Mouse (Mus musculus): ENCODE data around the gene Ndn. TPM values are rescaled to one million over a fixed set of nuclear protein-coding genes. Genes with fewer than 3 reads are reported as not detected.
A peak's percentile ranks its signal among the peaks of the same experiment; 100 is the strongest.

Ndn gene
- polyA plus RNA-seq (2012; rRNA removed), result 1.8 and 2.1 TPM in 2 replicates

DNA sequence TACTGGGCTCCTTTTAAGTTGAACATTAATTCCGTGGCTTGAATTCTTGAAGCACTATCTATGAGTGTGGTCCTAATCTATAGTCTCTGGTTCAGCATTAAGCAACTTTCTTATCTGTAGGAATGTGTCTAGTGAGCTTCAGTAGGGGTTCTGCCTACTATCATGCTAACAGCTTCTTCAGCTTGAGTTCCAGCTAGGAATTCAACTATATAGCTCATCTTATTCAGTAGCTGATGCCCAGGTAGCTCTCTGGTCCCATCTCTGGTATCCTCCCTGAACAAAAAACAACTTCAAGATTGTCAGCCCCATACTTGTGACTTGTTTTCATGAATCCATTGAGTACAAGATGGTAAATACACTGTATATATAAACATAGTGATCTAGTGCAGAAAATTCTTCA is at the start of gene Ndn:
Gene Ndn (plus strand): TSS at position 301 of the 400 bp plus-strand sequence.
- WGBS, result 31% methylated on average over 1 of the region's 1 CpGs
- H3K4me3 ChIP-seq (ENCODE audit: low read depth, low read length), result no peak within 1 kb of the TSS
- no peaks in the 10 kb centered on the region for H3K36me3 ChIP-seq (ENCODE audit: control insufficient read depth, insufficient read depth, low read length)
- no peaks in the 10 kb centered on the region for H3K4me1 ChIP-seq (ENCODE audit: control insufficient read depth, insufficient read depth, insufficient read length, low read length)
- no peak within 1 kb of the TSS for H3K27ac ChIP-seq (ENCODE audit: insufficient read depth, low read depth, low read length)
- no peak for TF ChIP-seq POLR2A (IDR thresholded peaks at IDR 0.05; ENCODE audit: low read depth, low read length)
- no peak for TF ChIP-seq CTCF (IDR thresholded peaks at IDR 0.05; ENCODE audit: extremely low read depth, insufficient read length, insufficient replicate concordance, low read depth, low read length)
- H3K27me3 ChIP-seq (ENCODE audit: control insufficient read depth, insufficient read depth, low read length), result no peaks in the 10 kb centered on the region

- TF ChIP-seq POLR2A (IDR thresholded peaks at IDR 0.05; ENCODE audit: low read depth, low read length), result no peak
- no peak for TF ChIP-seq CTCF (IDR thresholded peaks at IDR 0.05; ENCODE audit: extremely low read depth, insufficient read length, insufficient replicate concordance, low read depth, low read length)
- Histone ChIP-seq H3K27me3 (ENCODE audit: control insufficient read depth, insufficient read depth, low read length) (no peaks in the 10 kb centered on the region), H3K27ac (ENCODE audit: insufficient read depth, low read depth, low read length) (no peak overlapping the region), H3K36me3 (ENCODE audit: control insufficient read depth, insufficient read depth, low read length) (no peaks in the 10 kb centered on the region), H3K4me3 (ENCODE audit: low read depth, low read length) (no peak overlapping the region), H3K4me1 (ENCODE audit: control insufficient read depth, insufficient read depth, insufficient read length, low read length) (no peaks in the 10 kb centered on the region)
- 88% methylated on average over 3 of the region's 3 CpGs for WGBS
These were observed 43.9 kb upstream of the Ndn start for GRCm38 (mm10) chr7:62302451-62302850.

DNA sequence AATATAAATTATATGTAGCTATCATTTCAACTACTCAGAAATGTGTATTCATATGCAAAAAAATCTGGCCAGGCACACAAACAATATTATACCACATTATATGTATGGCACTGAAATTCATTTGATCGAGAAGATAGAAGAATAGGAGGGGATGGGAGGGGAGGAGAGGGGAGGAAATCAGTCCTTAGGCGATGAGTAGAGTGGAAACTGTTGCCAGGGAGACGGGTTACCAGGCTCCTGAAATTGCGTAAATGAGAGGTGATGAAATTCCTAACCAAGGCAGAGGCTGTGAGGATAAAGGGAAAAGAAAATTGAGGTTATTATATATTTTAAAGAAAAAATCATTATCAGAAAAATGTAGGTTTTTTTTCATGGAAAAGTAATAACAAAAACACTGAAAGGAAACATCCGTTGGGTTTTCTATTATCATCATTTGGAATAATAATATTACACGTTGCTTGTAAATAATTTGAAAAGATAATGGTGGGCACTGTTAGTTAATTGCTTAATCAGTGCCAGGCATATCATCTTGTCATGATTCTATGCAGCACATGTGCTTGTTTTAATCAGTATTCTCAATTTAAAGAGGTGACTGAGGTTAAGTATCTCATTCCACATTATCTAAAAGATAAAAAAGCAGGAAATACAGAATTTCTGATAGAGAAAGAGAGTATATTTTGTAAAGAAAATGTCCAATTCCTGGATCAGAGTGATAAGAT is 39.3 kb upstream of the Ndn start:
- Histone ChIP-seq H3K4me3 (ENCODE audit: low read depth, low read length) (no peak overlapping the region), H3K27me3 (ENCODE audit: control insufficient read depth, insufficient read depth, low read length) (no peaks in the 10 kb centered on the region), H3K4me1 (ENCODE audit: control insufficient read depth, insufficient read depth, insufficient read length, low read length) (no peaks in the 10 kb centered on the region), H3K27ac (ENCODE audit: insufficient read depth, low read depth, low read length) (no peak overlapping the region), H3K36me3 (ENCODE audit: control insufficient read depth, insufficient read depth, low read length) (no peaks in the 10 kb centered on the region)
- no peak for TF ChIP-seq CTCF (IDR thresholded peaks at IDR 0.05; ENCODE audit: extremely low read depth, insufficient read length, insufficient replicate concordance, low read depth, low read length)
- TF ChIP-seq POLR2A (IDR thresholded peaks at IDR 0.05; ENCODE audit: low read depth, low read length), result no peak
- 60% methylated on average over 6 of the region's 6 CpGs for WGBS

- Histone ChIP-seq H3K27me3 (ENCODE audit: control insufficient read depth, insufficient read depth, low read length) (no peaks in the 10 kb centered on the region), H3K27ac (ENCODE audit: insufficient read depth, low read depth, low read length) (no peak overlapping the region), H3K4me3 (ENCODE audit: low read depth, low read length) (no peak overlapping the region), H3K4me1 (ENCODE audit: control insufficient read depth, insufficient read depth, insufficient read length, low read length) (no peaks in the 10 kb centered on the region), H3K36me3 (ENCODE audit: control insufficient read depth, insufficient read depth, low read length) (no peaks in the 10 kb centered on the region)
- 57% methylated on average over 5 of the region's 5 CpGs for WGBS
- TF ChIP-seq CTCF (IDR thresholded peaks at IDR 0.05; ENCODE audit: extremely low read depth, insufficient read length, insufficient replicate concordance, low read depth, low read length) (no peak), POLR2A (IDR thresholded peaks at IDR 0.05; ENCODE audit: low read depth, low read length) (no peak)
These were observed 29.6 kb upstream of the Ndn start for GRCm38 (mm10) chr7:62316793-62317192.

DNA sequence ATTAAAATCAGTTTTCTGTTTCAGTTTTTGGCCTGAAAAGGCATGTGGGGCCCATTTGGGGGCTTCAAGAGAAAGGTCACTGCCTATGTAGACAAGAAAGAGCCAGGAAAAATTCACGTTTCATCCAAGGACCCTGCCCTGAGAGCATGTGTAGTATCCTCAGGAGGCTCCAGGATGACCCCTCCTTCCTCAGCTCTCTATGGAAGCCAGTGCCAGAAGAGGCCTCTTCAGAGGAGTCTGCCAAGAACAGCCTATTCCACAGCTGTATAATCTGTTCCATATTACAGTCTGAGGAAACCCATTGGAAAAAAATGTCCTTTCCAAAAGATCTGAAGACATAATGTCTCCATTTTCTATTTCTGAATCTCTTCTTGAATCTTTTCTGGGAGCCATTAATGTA is 958 bp upstream of the Ndn start:
- no peaks in the 10 kb centered on the region for H3K27me3 ChIP-seq (ENCODE audit: control insufficient read depth, insufficient read depth, low read length)
- no peak overlapping the region for H3K4me3 ChIP-seq (ENCODE audit: low read depth, low read length)
- 2% methylated on average over 1 of the region's 1 CpGs for WGBS
- TF ChIP-seq CTCF (IDR thresholded peaks at IDR 0.05; ENCODE audit: extremely low read depth, insufficient read length, insufficient replicate concordance, low read depth, low read length) (no peak), POLR2A (IDR thresholded peaks at IDR 0.05; ENCODE audit: low read depth, low read length) (no peak)
- H3K36me3 ChIP-seq (ENCODE audit: control insufficient read depth, insufficient read depth, low read length), result no peaks in the 10 kb centered on the region
- no peak overlapping the region for H3K27ac ChIP-seq (ENCODE audit: insufficient read depth, low read depth, low read length)
- no peaks in the 10 kb centered on the region for H3K4me1 ChIP-seq (ENCODE audit: control insufficient read depth, insufficient read depth, insufficient read length, low read length)

- Histone ChIP-seq H3K4me3 (ENCODE audit: low read depth, low read length) (peak overlapping the region; percentile 30), H3K4me1 (ENCODE audit: control insufficient read depth, insufficient read depth, insufficient read length, low read length) (no peaks in the 10 kb centered on the region), H3K27ac (ENCODE audit: insufficient read depth, low read depth, low read length) (no peak overlapping the region), H3K36me3 (ENCODE audit: control insufficient read depth, insufficient read depth, low read length) (no peaks in the 10 kb centered on the region), H3K27me3 (ENCODE audit: control insufficient read depth, insufficient read depth, low read length) (no peaks in the 10 kb centered on the region)
- 18% methylated on average over 42 of the region's 42 CpGs for WGBS
- TF ChIP-seq POLR2A (IDR thresholded peaks at IDR 0.05; ENCODE audit: low read depth, low read length) (no peak), CTCF (IDR thresholded peaks at IDR 0.05; ENCODE audit: extremely low read depth, insufficient read length, insufficient replicate concordance, low read depth, low read length) (no peak)
These were observed 1.9 kb downstream of the Ndn start for GRCm38 (mm10) chr7:62348106-62348803.

DNA sequence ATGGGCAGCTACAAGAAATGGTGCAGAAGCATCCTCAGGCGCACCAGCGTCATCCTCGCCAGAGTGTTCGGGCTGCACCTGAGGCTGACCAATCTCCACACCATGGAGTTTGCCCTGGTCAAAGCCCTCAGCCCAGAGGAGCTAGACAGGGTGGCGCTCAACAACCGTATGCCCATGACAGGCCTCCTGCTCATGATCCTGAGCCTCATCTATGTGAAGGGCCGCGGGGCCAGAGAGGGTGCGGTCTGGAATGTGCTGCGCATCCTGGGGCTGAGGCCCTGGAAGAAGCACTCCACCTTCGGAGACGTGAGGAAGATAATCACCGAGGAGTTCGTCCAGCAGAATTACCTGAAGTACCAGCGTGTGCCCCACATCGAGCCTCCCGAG is 2.4 kb downstream of the Ndn start:
- Histone ChIP-seq H3K36me3 (ENCODE audit: control insufficient read depth, insufficient read depth, low read length) (no peaks in the 10 kb centered on the region), H3K4me1 (ENCODE audit: control insufficient read depth, insufficient read depth, insufficient read length, low read length) (no peaks in the 10 kb centered on the region), H3K4me3 (ENCODE audit: low read depth, low read length) (peak overlapping the region; percentile 30), H3K27me3 (ENCODE audit: control insufficient read depth, insufficient read depth, low read length) (no peaks in the 10 kb centered on the region), H3K27ac (ENCODE audit: insufficient read depth, low read depth, low read length) (no peak overlapping the region)
- 35% methylated on average over 17 of the region's 17 CpGs for WGBS
- TF ChIP-seq CTCF (IDR thresholded peaks at IDR 0.05; ENCODE audit: extremely low read depth, insufficient read length, insufficient replicate concordance, low read depth, low read length), result no peak
- no peak for TF ChIP-seq POLR2A (IDR thresholded peaks at IDR 0.05; ENCODE audit: low read depth, low read length)
